Mouse (Mus musculus) G1E (cell line): ENCODE data around the gene Slc9a7.

Source experiments
- CTCF ChIP-seq: IDR thresholded peaks from 2 replicates; pipeline ENCODE4 v1.5.1; 2012; ENCODE audit warnings: low read depth, low read length, inconsistent platforms, mixed read lengths
- TAL1 ChIP-seq: conservative IDR thresholded peaks from 2 replicates; pipeline ENCODE4 v1.6.1; 2012; ENCODE audit warnings: low read depth, low read length, inconsistent platforms, mixed read lengths

DNA sequence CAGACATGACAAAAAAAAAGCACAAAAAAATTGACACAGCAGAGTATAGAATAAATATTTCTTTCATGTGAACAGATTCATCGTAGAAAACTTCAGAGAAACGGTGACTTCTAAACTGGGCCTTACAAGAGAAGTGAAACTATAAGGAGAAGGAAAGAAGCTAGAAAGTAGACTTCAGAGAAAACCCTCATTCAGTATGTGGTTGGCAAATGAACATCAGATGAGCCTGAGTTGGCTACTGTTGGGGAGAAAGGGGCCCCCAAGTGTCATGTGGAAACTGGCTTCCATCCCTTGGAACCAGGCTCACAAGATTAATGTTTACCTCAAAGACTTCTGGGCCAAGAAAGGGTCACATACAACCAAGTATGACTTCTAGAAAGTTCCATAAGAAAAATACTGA is 70.1 kb downstream of the Slc9a7 start:
- TF ChIP-seq CTCF = no peak
- no peak for TF ChIP-seq TAL1
